Mouse (Mus musculus): ENCODE measurements around the gene Abca12. TPM values are rescaled to one million over a fixed set of nuclear protein-coding genes. Genes with fewer than 3 reads are reported as not detected.

Abca12 gene
- polyA plus RNA-seq, 1 experiment from 2014 or later: not detected

- 33% methylated on average over 2 of the region's 2 CpGs for WGBS
- H3K4me1 ChIP-seq (replicated peaks; ENCODE audit: control insufficient read depth, insufficient read depth, low read length): peaks cover 2% of the 10 kb centered on the region; the same call in 1 of the 2 replicates
- H3K36me3 ChIP-seq (ENCODE audit: control insufficient read depth, insufficient read depth): no peaks in the 10 kb centered on the region
- no peak for ATAC-seq
- H3K4me2 ChIP-seq (ENCODE audit: low read length): no peak overlapping the region
- no peaks in the 10 kb centered on the region for H3K9me3 ChIP-seq (ENCODE audit: control insufficient read depth, low read length)
- no peaks in the 10 kb centered on the region for H3K27me3 ChIP-seq (replicated peaks; ENCODE audit: control insufficient read depth, insufficient read depth, low read length)
- no peak overlapping the region for H3K4me3 ChIP-seq (replicated peaks; ENCODE audit: low read length)
- no peak overlapping the region for H3K27ac ChIP-seq (ENCODE audit: low read length)
- H3K9ac ChIP-seq (replicated peaks; ENCODE audit: low read depth, low read length): no peak overlapping the region
Measured at GRCm38 (mm10) chr1:71297021-71297420, 117.7 kb downstream of the Abca12 start.

DNA sequence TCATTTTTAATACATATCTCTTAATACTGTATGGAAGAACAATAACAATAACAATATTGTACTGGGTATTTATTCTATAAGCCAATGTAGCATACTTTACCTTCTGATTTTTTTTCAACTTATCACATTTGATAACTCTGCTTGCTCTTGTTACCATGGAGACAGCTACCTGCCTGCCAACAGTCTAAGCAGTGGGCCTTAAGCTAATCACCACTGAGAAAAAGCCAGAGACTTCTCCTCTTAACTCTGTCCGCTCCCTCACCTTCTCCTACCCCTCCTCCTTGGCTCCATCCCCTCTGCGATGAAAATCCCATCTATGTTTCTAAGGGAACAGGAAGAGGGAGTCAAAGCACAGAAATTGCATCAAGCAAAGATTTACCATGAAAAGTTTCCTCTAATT, 118.1 kb downstream of the Abca12 start:
- Histone ChIP-seq H3K4me3 (replicated peaks; ENCODE audit: low read length) (no peak overlapping the region), H3K27ac (ENCODE audit: low read length) (no peak overlapping the region), H3K36me3 (ENCODE audit: control insufficient read depth, insufficient read depth) (no peaks in the 10 kb centered on the region), H3K9ac (replicated peaks; ENCODE audit: low read depth, low read length) (no peak overlapping the region), H3K9me3 (ENCODE audit: control insufficient read depth, low read length) (no peaks in the 10 kb centered on the region), H3K4me1 (replicated peaks; ENCODE audit: control insufficient read depth, insufficient read depth, low read length) (peaks cover 2% of the 10 kb centered on the region; the same call in 1 of the 2 replicates), H3K27me3 (replicated peaks; ENCODE audit: control insufficient read depth, insufficient read depth, low read length) (no peaks in the 10 kb centered on the region), H3K4me2 (ENCODE audit: low read length) (no peak overlapping the region)
- WGBS: 27% methylated on average over 2 of the region's 2 CpGs
- ATAC-seq: peak; percentile 36; the same call in 1 of the 2 replicates

DNA sequence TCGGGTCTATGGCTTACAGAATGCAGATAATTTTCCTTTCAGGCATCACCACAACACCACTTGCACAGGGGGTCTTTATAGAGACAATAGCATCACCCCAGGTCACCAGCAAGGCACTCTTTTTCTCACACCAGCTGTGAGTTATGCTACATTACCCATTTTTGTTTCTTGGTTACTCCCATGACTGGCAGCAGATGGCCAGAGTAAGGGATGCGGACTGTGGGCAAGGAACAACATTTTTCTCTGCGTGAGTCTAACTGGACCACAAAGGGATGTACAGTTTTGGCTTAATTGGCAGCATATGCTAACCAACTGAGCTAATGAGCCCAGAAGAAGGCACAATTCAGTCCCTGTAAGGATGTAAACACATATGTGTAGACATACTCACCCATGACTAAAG, 122.8 kb downstream of the Abca12 start:
- Histone ChIP-seq H3K27me3 (replicated peaks; ENCODE audit: control insufficient read depth, insufficient read depth, low read length) (no peaks in the 10 kb centered on the region), H3K4me3 (replicated peaks; ENCODE audit: low read length) (no peak overlapping the region), H3K4me2 (ENCODE audit: low read length) (no peak overlapping the region), H3K9ac (replicated peaks; ENCODE audit: low read depth, low read length) (no peak overlapping the region), H3K9me3 (ENCODE audit: control insufficient read depth, low read length) (no peaks in the 10 kb centered on the region), H3K36me3 (ENCODE audit: control insufficient read depth, insufficient read depth) (no peaks in the 10 kb centered on the region), H3K27ac (ENCODE audit: low read length) (no peak overlapping the region), H3K4me1 (replicated peaks; ENCODE audit: control insufficient read depth, insufficient read depth, low read length) (peaks cover 2% of the 10 kb centered on the region; the same call in 1 of the 2 replicates)
- WGBS: 25% methylated on average over 3 of the region's 3 CpGs
- ATAC-seq: peak; percentile 31; the same call in 1 of the 2 replicates

DNA sequence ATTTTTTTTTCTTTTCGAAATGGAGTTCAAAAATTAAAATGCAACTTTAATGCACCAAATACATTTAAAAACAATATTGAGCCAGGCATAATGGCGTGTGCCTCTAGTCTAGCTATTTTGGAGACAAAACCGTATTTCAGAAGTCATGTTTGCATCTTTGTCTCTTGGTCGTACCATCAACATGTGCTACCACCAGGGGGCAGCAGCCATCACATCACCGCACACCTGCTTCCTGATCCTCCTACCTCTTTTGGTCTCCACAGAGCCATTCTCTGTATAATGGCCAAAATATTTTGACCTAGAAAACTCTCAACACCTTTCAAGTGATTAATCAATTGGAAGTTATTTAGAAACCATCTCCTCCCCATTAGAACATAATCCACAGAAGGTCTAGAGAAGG, 125.2 kb downstream of the Abca12 start:
- Histone ChIP-seq H3K4me2 (ENCODE audit: low read length) (no peak overlapping the region), H3K9me3 (ENCODE audit: control insufficient read depth, low read length) (no peaks in the 10 kb centered on the region), H3K4me3 (replicated peaks; ENCODE audit: low read length) (no peak overlapping the region), H3K27me3 (replicated peaks; ENCODE audit: control insufficient read depth, insufficient read depth, low read length) (no peaks in the 10 kb centered on the region), H3K36me3 (ENCODE audit: control insufficient read depth, insufficient read depth) (no peaks in the 10 kb centered on the region), H3K27ac (ENCODE audit: low read length) (no peak overlapping the region), H3K4me1 (replicated peaks; ENCODE audit: control insufficient read depth, insufficient read depth, low read length) (no peaks in the 10 kb centered on the region), H3K9ac (replicated peaks; ENCODE audit: low read depth, low read length) (no peak overlapping the region)
- 20% methylated on average over 5 of the region's 5 CpGs for WGBS
- no peak for ATAC-seq

DNA sequence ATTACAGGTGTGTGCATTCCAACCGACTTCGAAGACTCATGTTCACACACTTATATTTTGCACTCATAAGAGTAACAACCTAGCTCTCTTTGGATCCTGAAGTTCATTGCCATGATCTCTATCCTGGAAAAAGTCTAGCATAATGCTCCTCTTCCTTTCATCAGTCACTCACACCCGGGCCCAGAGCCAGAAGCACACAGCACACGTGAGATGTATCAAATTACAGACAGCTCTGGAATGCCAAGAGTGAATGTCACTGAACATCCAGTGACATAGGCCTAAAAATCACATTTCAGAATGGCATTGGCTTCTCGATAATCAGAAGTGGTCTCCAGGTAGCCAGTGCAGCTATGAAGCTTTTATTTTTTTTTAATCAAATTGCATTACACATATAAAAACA, 137.8 kb downstream of the Abca12 start:
- Histone ChIP-seq H3K27me3 (replicated peaks; ENCODE audit: control insufficient read depth, insufficient read depth, low read length) (no peaks in the 10 kb centered on the region), H3K4me3 (replicated peaks; ENCODE audit: low read length) (no peak overlapping the region), H3K9me3 (ENCODE audit: control insufficient read depth, low read length) (no peaks in the 10 kb centered on the region), H3K4me1 (replicated peaks; ENCODE audit: control insufficient read depth, insufficient read depth, low read length) (no peaks in the 10 kb centered on the region), H3K9ac (replicated peaks; ENCODE audit: low read depth, low read length) (no peak overlapping the region), H3K36me3 (ENCODE audit: control insufficient read depth, insufficient read depth) (no peaks in the 10 kb centered on the region), H3K27ac (ENCODE audit: low read length) (no peak overlapping the region), H3K4me2 (ENCODE audit: low read length) (no peak overlapping the region)
- WGBS: 44% methylated on average over 5 of the region's 5 CpGs
- ATAC-seq: no peak

GRCm38 (mm10) chr1:71272550-71272949, 142.2 kb downstream of the Abca12 start:
- Histone ChIP-seq H3K4me3 (replicated peaks; ENCODE audit: low read length) (no peak overlapping the region), H3K27ac (ENCODE audit: low read length) (no peak overlapping the region), H3K9me3 (ENCODE audit: control insufficient read depth, low read length) (no peaks in the 10 kb centered on the region), H3K27me3 (replicated peaks; ENCODE audit: control insufficient read depth, insufficient read depth, low read length) (no peaks in the 10 kb centered on the region), H3K4me2 (ENCODE audit: low read length) (no peak overlapping the region), H3K9ac (replicated peaks; ENCODE audit: low read depth, low read length) (no peak overlapping the region), H3K36me3 (ENCODE audit: control insufficient read depth, insufficient read depth) (no peaks in the 10 kb centered on the region), H3K4me1 (replicated peaks; ENCODE audit: control insufficient read depth, insufficient read depth, low read length) (no peaks in the 10 kb centered on the region)
- 76% methylated on average over 7 of the region's 7 CpGs for WGBS
- ATAC-seq: no peak

- Histone ChIP-seq H3K4me1 (replicated peaks; ENCODE audit: control insufficient read depth, insufficient read depth, low read length) (no peaks in the 10 kb centered on the region), H3K9me3 (ENCODE audit: control insufficient read depth, low read length) (no peaks in the 10 kb centered on the region), H3K4me2 (ENCODE audit: low read length) (no peak overlapping the region), H3K4me3 (replicated peaks; ENCODE audit: low read length) (no peak overlapping the region), H3K9ac (replicated peaks; ENCODE audit: low read depth, low read length) (no peak overlapping the region), H3K36me3 (ENCODE audit: control insufficient read depth, insufficient read depth) (no peaks in the 10 kb centered on the region), H3K27me3 (replicated peaks; ENCODE audit: control insufficient read depth, insufficient read depth, low read length) (no peaks in the 10 kb centered on the region), H3K27ac (ENCODE audit: low read length) (no peak overlapping the region)
- WGBS: 47% methylated on average over 8 of the region's 8 CpGs
- 0 out of 2 replicates have a peak, but pooled peaks have one; percentile 38 for ATAC-seq
Measured at GRCm38 (mm10) chr1:71272077-71272476, 142.6 kb downstream of the Abca12 start.

DNA sequence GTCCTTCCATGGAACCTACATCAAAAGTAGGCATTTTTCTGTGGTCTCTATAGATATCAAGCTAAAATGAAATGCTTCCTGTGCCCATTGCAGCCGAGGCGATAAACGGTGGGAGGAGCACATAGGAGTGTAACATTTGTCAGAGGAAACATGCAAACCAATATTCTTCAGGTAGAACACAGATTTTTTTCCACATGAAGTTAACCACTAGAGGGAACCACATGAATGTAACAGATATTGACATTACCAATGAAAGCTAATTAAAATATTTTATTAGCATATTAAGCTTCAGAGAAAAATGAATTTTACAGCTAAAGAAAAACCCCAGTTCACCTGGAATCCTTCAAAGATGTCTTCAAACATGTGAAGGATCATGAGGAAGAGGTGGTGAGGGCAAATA, 144.6 kb downstream of the Abca12 start:
- Histone ChIP-seq H3K9ac (replicated peaks; ENCODE audit: low read depth, low read length) (no peak overlapping the region), H3K4me1 (replicated peaks; ENCODE audit: control insufficient read depth, insufficient read depth, low read length) (no peaks in the 10 kb centered on the region), H3K27me3 (replicated peaks; ENCODE audit: control insufficient read depth, insufficient read depth, low read length) (no peaks in the 10 kb centered on the region), H3K4me3 (replicated peaks; ENCODE audit: low read length) (no peak overlapping the region), H3K36me3 (ENCODE audit: control insufficient read depth, insufficient read depth) (no peaks in the 10 kb centered on the region), H3K9me3 (ENCODE audit: control insufficient read depth, low read length) (no peaks in the 10 kb centered on the region), H3K4me2 (ENCODE audit: low read length) (no peak overlapping the region), H3K27ac (ENCODE audit: low read length) (no peak overlapping the region)
- 96% methylated on average over 3 of the region's 3 CpGs for WGBS
- no peak for ATAC-seq

DNA sequence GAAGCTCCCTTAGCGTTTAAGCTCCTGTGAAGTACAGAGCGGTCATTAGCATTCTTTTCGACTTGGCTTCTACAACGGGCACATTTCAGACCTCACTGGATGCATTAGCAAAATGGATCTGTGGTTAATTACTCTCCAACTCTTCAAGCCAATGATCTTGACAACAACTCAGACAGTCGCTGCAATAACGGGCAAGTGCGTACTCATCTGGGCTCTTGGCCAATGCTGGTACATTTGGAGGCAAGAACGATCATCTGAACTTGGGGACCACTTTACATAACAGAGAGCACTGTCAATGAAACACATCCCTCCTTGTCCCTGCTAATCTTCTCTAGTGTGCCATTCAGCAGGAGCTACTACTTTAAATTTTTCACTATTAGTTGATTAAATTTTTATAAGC, 148.1 kb downstream of the Abca12 start:
- Histone ChIP-seq H3K4me3 (replicated peaks; ENCODE audit: low read length) (no peak overlapping the region), H3K27me3 (replicated peaks; ENCODE audit: control insufficient read depth, insufficient read depth, low read length) (no peaks in the 10 kb centered on the region), H3K9ac (replicated peaks; ENCODE audit: low read depth, low read length) (no peak overlapping the region), H3K4me2 (ENCODE audit: low read length) (no peak overlapping the region), H3K36me3 (ENCODE audit: control insufficient read depth, insufficient read depth) (no peaks in the 10 kb centered on the region), H3K4me1 (replicated peaks; ENCODE audit: control insufficient read depth, insufficient read depth, low read length) (no peaks in the 10 kb centered on the region), H3K27ac (ENCODE audit: low read length) (no peak overlapping the region), H3K9me3 (ENCODE audit: control insufficient read depth, low read length) (no peaks in the 10 kb centered on the region)
- no peak for ATAC-seq
- WGBS: 42% methylated on average over 8 of the region's 8 CpGs

- ATAC-seq: no peak
- H3K36me3 ChIP-seq (ENCODE audit: control insufficient read depth, insufficient read depth): no peaks in the 10 kb centered on the region
- no peaks in the 10 kb centered on the region for H3K4me1 ChIP-seq (replicated peaks; ENCODE audit: control insufficient read depth, insufficient read depth, low read length)
- no peak overlapping the region for H3K9ac ChIP-seq (replicated peaks; ENCODE audit: low read depth, low read length)
- H3K4me2 ChIP-seq (ENCODE audit: low read length): no peak overlapping the region
- H3K4me3 ChIP-seq (replicated peaks; ENCODE audit: low read length): no peak overlapping the region
- WGBS: 92% methylated on average over 7 of the region's 7 CpGs
- no peak overlapping the region for H3K27ac ChIP-seq (ENCODE audit: low read length)
- no peaks in the 10 kb centered on the region for H3K27me3 ChIP-seq (replicated peaks; ENCODE audit: control insufficient read depth, insufficient read depth, low read length)
- no peaks in the 10 kb centered on the region for H3K9me3 ChIP-seq (ENCODE audit: control insufficient read depth, low read length)
Measured at GRCm38 (mm10) chr1:71263532-71263931, 151.2 kb downstream of the Abca12 start.
